Comparison of ENCODE assay signal across 8 mouse cellular contexts in genomic region chr1:161035281-161035785, GRCm38 (mm10). TPM values are rescaled to one million over a fixed set of nuclear protein-coding genes. Genes with fewer than 3 reads are reported as not detected.
DNase-seq lines count a peak whose midpoint lies in the region; ATAC-seq and TF ChIP-seq lines count a peak whose summit lies in the region.

No protein-coding gene starts in this region.

- TF ChIP-seq EP300 in ES-Bruce4 (IDR thresholded peaks at IDR 0.05; ENCODE audit: insufficient read depth, low read depth, low read length), result no peak
- TF ChIP-seq EP300 in liver, postnatal 0 days (IDR thresholded peaks at IDR 0.05; ENCODE audit: low read depth), result no peak

- peak overlapping the region; percentile 79 for H3K9ac ChIP-seq in heart, embryonic 15.5 days
- H3K9ac ChIP-seq in ES-Bruce4 (ENCODE audit: low read depth, poor library complexity, severe bottlenecking), result peak overlapping the region; percentile 88
- H3K9ac ChIP-seq in hindbrain, embryonic 11.5 days (ENCODE audit: low read depth, low read length), result peak overlapping the region; percentile 91
- H3K9ac ChIP-seq in liver, postnatal 0 days (replicated peaks), result peak overlapping the region; percentile 82
- peak overlapping the region; percentile 98 for H3K9ac ChIP-seq in stomach, embryonic 14.5 days (replicated peaks; ENCODE audit: low read depth, low read length)

- no peak for DNase-seq in heart, postnatal 10 days
- DNase-seq in hindbrain, embryonic 11.5 days (ENCODE audit: low spot score), result no peak
- no peak for DNase-seq in liver, postnatal 0 days
- no peak for DNase-seq in cerebellum, adult 9-11 months

- H3K4me2 ChIP-seq in heart, embryonic 15.5 days, result peak overlapping the region; percentile 87
- peak overlapping the region; percentile 76 for H3K4me2 ChIP-seq in hindbrain, embryonic 11.5 days (replicated peaks; ENCODE audit: low read depth, low read length)
- peak overlapping the region; percentile 92 for H3K4me2 ChIP-seq in liver, postnatal 0 days (ENCODE audit: low read depth, low read length)
- H3K4me2 ChIP-seq in stomach, embryonic 14.5 days (replicated peaks; ENCODE audit: low read depth, low read length), result peak overlapping the region; percentile 69

- no peaks in the 10 kb centered on the region for H3K27me3 ChIP-seq in heart, embryonic 15.5 days
- H3K27me3 ChIP-seq in ES-Bruce4 (ENCODE audit: control insufficient read depth, insufficient read depth, low read length, poor library complexity, severe bottlenecking), result no peaks in the 10 kb centered on the region
- no peaks in the 10 kb centered on the region for H3K27me3 ChIP-seq in hindbrain, embryonic 11.5 days (ENCODE audit: control insufficient read depth, insufficient read depth, low read length)
- H3K27me3 ChIP-seq in liver, postnatal 0 days (ENCODE audit: insufficient read depth, low read length), result no peaks in the 10 kb centered on the region
- no peaks in the 10 kb centered on the region for H3K27me3 ChIP-seq in stomach, embryonic 14.5 days (ENCODE audit: control insufficient read depth, insufficient read depth, low read length)

- peaks cover 28% of the 10 kb centered on the region for H3K4me1 ChIP-seq in heart, embryonic 15.5 days (replicated peaks)
- H3K4me1 ChIP-seq in ES-Bruce4 (ENCODE audit: control insufficient read depth, insufficient read depth, low read length), result no peaks in the 10 kb centered on the region
- H3K4me1 ChIP-seq in brown adipose tissue, adult 24 weeks (ENCODE audit: control insufficient read depth, insufficient read depth, insufficient read length, low read length), result peaks cover 5% of the 10 kb centered on the region; the same call in 1 of the 2 replicates
- H3K4me1 ChIP-seq in hindbrain, embryonic 11.5 days (replicated peaks; ENCODE audit: control insufficient read depth, insufficient read depth, low read length), result no peaks in the 10 kb centered on the region
- H3K4me1 ChIP-seq in liver, postnatal 0 days (ENCODE audit: insufficient read depth), result peaks cover 18% of the 10 kb centered on the region
- H3K4me1 ChIP-seq in stomach, embryonic 14.5 days (ENCODE audit: control insufficient read depth, insufficient read depth, low read length), result peaks cover 4% of the 10 kb centered on the region; the same call in 1 of the 2 replicates

- ATAC-seq in heart, embryonic 15.5 days (replicated peaks; ENCODE audit: insufficient number of reproducible peaks, insufficient read depth, low FRiP score, low read depth), result no peak
- peak; percentile 40 for ATAC-seq in hindbrain, embryonic 11.5 days (ENCODE audit: low FRiP score)
- peak; percentile 57 for ATAC-seq in liver, postnatal 0 days
- no peak for ATAC-seq in stomach, embryonic 14.5 days (ENCODE audit: insufficient number of reproducible peaks, insufficient read depth, low FRiP score, low read depth)

- intact Hi-C loops in heart, postnatal 10 days (cut with DNase I), result loop anchor here (5.0 kb wide), 1 partner anchor 37 kb away; the partner anchor contains the start of genes Cenpl and Dars2

- H3K9me3 ChIP-seq in heart, embryonic 15.5 days (replicated peaks), result no peaks in the 10 kb centered on the region
- peaks cover 2% of the 10 kb centered on the region; the same call in 1 of the 2 replicates for H3K9me3 ChIP-seq in ES-Bruce4 (replicated peaks; ENCODE audit: control insufficient read depth, insufficient read depth, low read length, poor library complexity, severe bottlenecking)
- H3K9me3 ChIP-seq in hindbrain, embryonic 11.5 days (ENCODE audit: control insufficient read depth, low read length), result no peaks in the 10 kb centered on the region
- no peaks in the 10 kb centered on the region for H3K9me3 ChIP-seq in liver, postnatal 0 days (ENCODE audit: low read length)
- H3K9me3 ChIP-seq in stomach, embryonic 14.5 days (ENCODE audit: control insufficient read depth, low read depth, low read length), result no peaks in the 10 kb centered on the region

- no peak for TF ChIP-seq POLR2A in ES-Bruce4 (IDR thresholded peaks at IDR 0.05; ENCODE audit: insufficient read depth, low read length)

- no peak for TF ChIP-seq CTCF in ES-Bruce4 (IDR thresholded peaks at IDR 0.05; ENCODE audit: low read depth, low read length)
- TF ChIP-seq CTCF in liver, postnatal 0 days (IDR thresholded peaks at IDR 0.05; ENCODE audit: low read depth), result no peak

- H3K4me3 ChIP-seq in heart, embryonic 15.5 days, result peak overlapping the region; percentile 82
- peak overlapping the region; percentile 89 for H3K4me3 ChIP-seq in ES-Bruce4 (ENCODE audit: low read depth, low read length)
- H3K4me3 ChIP-seq in brown adipose tissue, adult 24 weeks (ENCODE audit: insufficient read depth, low read depth, low read length), result peak overlapping the region; percentile 91
- peak overlapping the region; percentile 62 for H3K4me3 ChIP-seq in hindbrain, embryonic 11.5 days (ENCODE audit: low read depth, low read length)
- peak overlapping the region; percentile 81 for H3K4me3 ChIP-seq in liver, postnatal 0 days (ENCODE audit: low read depth, low read length)
- peak overlapping the region; percentile 87 for H3K4me3 ChIP-seq in stomach, embryonic 14.5 days (ENCODE audit: low read depth, low read length)

- peaks cover 45% of the 10 kb centered on the region for H3K36me3 ChIP-seq in heart, embryonic 15.5 days
- H3K36me3 ChIP-seq in ES-Bruce4 (ENCODE audit: control insufficient read depth, insufficient read depth, low read length, poor library complexity, severe bottlenecking), result peaks cover 57% of the 10 kb centered on the region
- no peaks in the 10 kb centered on the region for H3K36me3 ChIP-seq in hindbrain, embryonic 11.5 days (ENCODE audit: control insufficient read depth, insufficient read depth, low read length)
- H3K36me3 ChIP-seq in liver, postnatal 0 days (replicated peaks; ENCODE audit: insufficient read depth, low read length), result peaks cover 38% of the 10 kb centered on the region
- peaks cover 43% of the 10 kb centered on the region for H3K36me3 ChIP-seq in stomach, embryonic 14.5 days (ENCODE audit: control insufficient read depth, insufficient read depth, low read length)

- H3K27ac ChIP-seq in heart, embryonic 15.5 days, result peak overlapping the region; percentile 95
- H3K27ac ChIP-seq in ES-Bruce4 (ENCODE audit: insufficient read depth, low read length), result peak overlapping the region; percentile 96
- peak overlapping the region; percentile 84 for H3K27ac ChIP-seq in brown adipose tissue, adult 24 weeks (replicated peaks; ENCODE audit: low read depth, low read length)
- H3K27ac ChIP-seq in hindbrain, embryonic 11.5 days (ENCODE audit: low read depth, low read length), result peak overlapping the region; percentile 82
- peak overlapping the region; percentile 95 for H3K27ac ChIP-seq in liver, postnatal 0 days (ENCODE audit: low read depth)
- H3K27ac ChIP-seq in stomach, embryonic 14.5 days (ENCODE audit: low read length), result peak overlapping the region; percentile 95

- WGBS in heart, embryonic 15.5 days, result under 1% methylated on average over 14 of the region's 14 CpGs
- under 1% methylated on average over 14 of the region's 14 CpGs for WGBS in hindbrain, embryonic 11.5 days
- under 1% methylated on average over 14 of the region's 14 CpGs for WGBS in liver, postnatal 0 days (ENCODE audit: insufficient replicate concordance)
- WGBS in stomach, embryonic 14.5 days, result under 1% methylated on average over 14 of the region's 14 CpGs

RNA-seq across cellular contexts. Expression of gene Zbtb37, which starts 0.7 kb away (rescaled TPM):
- polyA plus RNA-seq in heart, embryonic 15.5 days (2015; fragmentation: Nextera tagmentation; extraction: Ambion mirVana), result 6.4 and 7.4 TPM in 2 replicates
- total RNA-seq in heart, postnatal 10 days (2021), result 10 to 100 TPM; 14.5 to 17.7 TPM
- polyA plus RNA-seq in ES-Bruce4 (2011; ENCODE audit: insufficient read depth, insufficient read length, low read depth, missing spikeins), result 13.8 and 15.5 TPM in 2 replicates
- polyA plus RNA-seq in brown adipose tissue, adult 24 weeks (2012; ENCODE audit: insufficient read depth, insufficient read length, missing spikeins), result 1.9 and 2.6 TPM in 2 replicates
- polyA plus RNA-seq in hindbrain, embryonic 11.5 days (2014; fragmentation: Nextera tagmentation; extraction: Ambion mirVana), result 8.6 and 15.1 TPM in 2 replicates
- polyA plus RNA-seq in liver, postnatal 0 days (2015; fragmentation: Nextera tagmentation; extraction: Ambion mirVana), result 2.0 and 2.3 TPM in 2 replicates
- 12.7 and 14.1 TPM in 2 replicates for polyA plus RNA-seq in stomach, embryonic 14.5 days (2014; fragmentation: Nextera tagmentation; extraction: Ambion mirVana)

RNA-seq across cellular contexts. Expression of gene Dars2, which starts 35.1 kb away (rescaled TPM):
- 26.6 and 28.1 TPM in 2 replicates for polyA plus RNA-seq in heart, embryonic 15.5 days (2015; fragmentation: Nextera tagmentation; extraction: Ambion mirVana)
- 10 to 100 TPM; 16.7 to 19.2 TPM for total RNA-seq in heart, postnatal 10 days (2021)
- 45.4 and 46.1 TPM in 2 replicates for polyA plus RNA-seq in ES-Bruce4 (2011; ENCODE audit: insufficient read depth, insufficient read length, low read depth, missing spikeins)
- 27.5 and 31.3 TPM in 2 replicates for polyA plus RNA-seq in brown adipose tissue, adult 24 weeks (2012; ENCODE audit: insufficient read depth, insufficient read length, missing spikeins)
- 43.2 and 51.5 TPM in 2 replicates for polyA plus RNA-seq in hindbrain, embryonic 11.5 days (2014; fragmentation: Nextera tagmentation; extraction: Ambion mirVana)
- polyA plus RNA-seq in liver, postnatal 0 days (2015; fragmentation: Nextera tagmentation; extraction: Ambion mirVana), result 13.8 and 16.2 TPM in 2 replicates
- 26.1 and 31.2 TPM in 2 replicates for polyA plus RNA-seq in stomach, embryonic 14.5 days (2014; fragmentation: Nextera tagmentation; extraction: Ambion mirVana)

RNA-seq across cellular contexts. Expression of gene Cenpl, which starts 35.2 kb away (rescaled TPM):
- 18.4 and 20.5 TPM in 2 replicates for polyA plus RNA-seq in heart, embryonic 15.5 days (2015; fragmentation: Nextera tagmentation; extraction: Ambion mirVana)
- total RNA-seq in heart, postnatal 10 days (2021), result 1 to 10 TPM; 3.7 to 4.2 TPM
- 16.2 and 16.4 TPM in 2 replicates for polyA plus RNA-seq in ES-Bruce4 (2011; ENCODE audit: insufficient read depth, insufficient read length, low read depth, missing spikeins)
- 1.3 and 1.5 TPM in 2 replicates for polyA plus RNA-seq in brown adipose tissue, adult 24 weeks (2012; ENCODE audit: insufficient read depth, insufficient read length, missing spikeins)
- polyA plus RNA-seq in hindbrain, embryonic 11.5 days (2014; fragmentation: Nextera tagmentation; extraction: Ambion mirVana), result 36.5 and 38.8 TPM in 2 replicates
- polyA plus RNA-seq in liver, postnatal 0 days (2015; fragmentation: Nextera tagmentation; extraction: Ambion mirVana), result 19.5 and 20.2 TPM in 2 replicates
- polyA plus RNA-seq in stomach, embryonic 14.5 days (2014; fragmentation: Nextera tagmentation; extraction: Ambion mirVana), result 28.7 and 32.7 TPM in 2 replicates

RNA-seq across cellular contexts. Expression of gene Serpinc1, which starts 56.9 kb away (rescaled TPM):
- 2.0 and 3.5 TPM in 2 replicates for polyA plus RNA-seq in heart, embryonic 15.5 days (2015; fragmentation: Nextera tagmentation; extraction: Ambion mirVana)
- total RNA-seq in heart, postnatal 10 days (2021), result under 1 TPM; 0.17 to 0.57 TPM
- 0.75 and 1.1 TPM in 2 replicates for polyA plus RNA-seq in ES-Bruce4 (2011; ENCODE audit: insufficient read depth, insufficient read length, low read depth, missing spikeins)
- polyA plus RNA-seq in brown adipose tissue, adult 24 weeks (2012; ENCODE audit: insufficient read depth, insufficient read length, missing spikeins), result 3.2 TPM in 1 of 2 replicates, not detected in the other
- polyA plus RNA-seq in hindbrain, embryonic 11.5 days (2014; fragmentation: Nextera tagmentation; extraction: Ambion mirVana), result 1.7 and 2.0 TPM in 2 replicates
- 3,100 and 3,165 TPM in 2 replicates for polyA plus RNA-seq in liver, postnatal 0 days (2015; fragmentation: Nextera tagmentation; extraction: Ambion mirVana)
- polyA plus RNA-seq in stomach, embryonic 14.5 days (2014; fragmentation: Nextera tagmentation; extraction: Ambion mirVana), result 2.0 and 2.4 TPM in 2 replicates

Comparison
In these comparisons a context has a peak if more than half of its experiments do, and no peak if none do; other contexts are left out.
1. ATAC-seq: peak in hindbrain, embryonic 11.5 days (single experiment) and liver, postnatal 0 days (single experiment); none in heart, embryonic 15.5 days (single experiment) and stomach, embryonic 14.5 days (single experiment).
2. Peak in every context shown above with its lines, with median percentiles within 50 percentile points of each other: H3K27ac ChIP-seq, H3K4me2 ChIP-seq, H3K4me3 ChIP-seq and H3K9ac ChIP-seq.